Mouse (Mus musculus) c-Kit-positive CD71-positive TER-119-positive erythroid progenitor cells, embryonic 14.5 days (primary cell): ENCODE measurements at regions not wholly inside any gene's neighbourhood (a gene's known extent, or its start where the extent isn't known, plus 50 kb on each side); places are given as distances from the start of the nearest gene placed in this dataset.
A peak's percentile ranks its signal among the peaks of the same experiment; 100 is the strongest.

Source experiments
- DNase-seq: peaks from one replicate; pipeline ENCODE4 v3.0.0-alpha.2; 2013; ENCODE audit warnings: low spot score

- no peak for DNase-seq
Observed at GRCm38 (mm10) chr5:41206462-41206861, 501.5 kb downstream of the Rab28 start.

- no peak for DNase-seq
Observed at GRCm38 (mm10) chr5:41204417-41204816, 503.5 kb downstream of the Rab28 start.

- DNase-seq: no peak
Observed at GRCm38 (mm10) chr5:41187193-41187592, 520.8 kb downstream of the Rab28 start.

GRCm38 (mm10) chr5:41177220-41177619, 530.7 kb downstream of the Rab28 start:
- no peak for DNase-seq

- DNase-seq: no peak
Observed at GRCm38 (mm10) chr5:41165870-41166626, 541.9 kb downstream of the Rab28 start.

GRCm38 (mm10) chr5:41125050-41125449, 582.9 kb downstream of the Rab28 start:
- DNase-seq: no peak

GRCm38 (mm10) chr5:41117658-41118057, 590.3 kb downstream of the Rab28 start:
- no peak for DNase-seq

GRCm38 (mm10) chr5:41087773-41088172, 620.2 kb downstream of the Rab28 start:
- no peak for DNase-seq

GRCm38 (mm10) chr5:41076412-41076811, 631.5 kb downstream of the Rab28 start:
- DNase-seq: no peak

GRCm38 (mm10) chr5:41061646-41062045, 646.3 kb downstream of the Rab28 start:
- no peak for DNase-seq

- DNase-seq: no peak
Observed at GRCm38 (mm10) chr5:41061222-41061621, 646.7 kb downstream of the Rab28 start.

GRCm38 (mm10) chr5:41058015-41058414, 649.9 kb downstream of the Rab28 start:
- DNase-seq: no peak

GRCm38 (mm10) chr5:41051948-41052347, 656.0 kb downstream of the Rab28 start:
- no peak for DNase-seq

GRCm38 (mm10) chr5:41048515-41048914, 659.4 kb downstream of the Rab28 start:
- no peak for DNase-seq

- no peak for DNase-seq
Observed at GRCm38 (mm10) chr5:41045221-41045620, 662.7 kb downstream of the Rab28 start.

GRCm38 (mm10) chr5:41044465-41044864, 663.5 kb downstream of the Rab28 start:
- peak; percentile 15 for DNase-seq

- DNase-seq: no peak
Observed at GRCm38 (mm10) chr5:41038790-41039189, 669.2 kb downstream of the Rab28 start.

- DNase-seq: no peak
Observed at GRCm38 (mm10) chr5:41006692-41007091, 701.3 kb downstream of the Rab28 start.

- DNase-seq: no peak
Observed at GRCm38 (mm10) chr5:40986562-40986961, 721.4 kb downstream of the Rab28 start.

- DNase-seq: no peak
Observed at GRCm38 (mm10) chr5:40974892-40975291, 733.1 kb downstream of the Rab28 start.

- peak; percentile 7 for DNase-seq
Observed at GRCm38 (mm10) chr5:40952901-40953595, 754.9 kb downstream of the Rab28 start.

- no peak for DNase-seq
Observed at GRCm38 (mm10) chr5:40929127-40929526, 778.8 kb downstream of the Rab28 start.

- no peak for DNase-seq
Observed at GRCm38 (mm10) chr5:40920920-40921319, 787.0 kb downstream of the Rab28 start.

GRCm38 (mm10) chr5:40908803-40909202, 799.2 kb downstream of the Rab28 start:
- no peak for DNase-seq
